Mouse (Mus musculus): ENCODE results near the gene Atg7.
A peak's percentile ranks its signal among the peaks of the same experiment; 100 is the strongest.
"Not testable (repeated sequence)": the region's sequence is repeated elsewhere in the genome, so short reads cannot be mapped to it uniquely, and the experiment has no call there.

Gene Atg7

DNA sequence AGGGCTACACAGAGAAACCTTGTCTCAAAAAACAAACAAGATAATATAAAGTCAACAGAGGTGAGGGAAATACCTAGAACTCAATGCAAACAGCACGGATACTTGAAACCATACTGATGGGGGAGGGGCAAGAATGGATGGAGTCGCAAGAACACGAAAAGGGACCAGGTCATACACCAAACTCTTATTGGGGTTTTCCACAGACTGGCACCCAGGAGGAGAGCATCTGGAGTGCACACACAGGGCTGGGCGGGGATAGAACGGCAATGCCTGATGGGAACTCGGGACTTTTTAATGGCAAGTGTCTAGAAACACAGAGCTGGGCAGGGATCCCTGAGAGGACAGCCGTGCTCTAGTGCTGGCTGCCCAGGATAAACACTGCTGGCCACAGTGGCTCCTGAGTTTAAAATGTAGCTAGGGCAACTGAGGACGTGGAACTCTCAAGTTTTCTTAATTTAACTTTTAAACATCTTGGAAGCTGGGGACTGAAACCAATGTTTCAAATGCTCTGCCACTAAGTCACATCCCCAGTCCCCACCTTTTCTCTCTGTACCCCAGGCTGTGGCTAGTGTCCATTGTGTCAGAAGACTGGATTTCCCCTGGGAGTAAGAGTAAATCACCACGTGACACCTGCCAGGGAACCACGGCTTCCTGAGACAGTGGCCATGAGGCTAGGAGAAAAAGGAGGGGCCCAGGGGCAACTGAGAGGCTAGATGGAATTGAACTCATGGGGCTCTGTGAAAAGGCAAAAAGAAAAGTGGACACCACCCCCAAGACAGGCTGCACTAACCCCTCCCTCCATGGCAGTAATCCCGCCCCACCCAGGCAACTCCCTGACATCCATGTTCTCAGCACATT lies 243.8 kb downstream of the Atg7 start:
- no peak for DNase-seq

DNA sequence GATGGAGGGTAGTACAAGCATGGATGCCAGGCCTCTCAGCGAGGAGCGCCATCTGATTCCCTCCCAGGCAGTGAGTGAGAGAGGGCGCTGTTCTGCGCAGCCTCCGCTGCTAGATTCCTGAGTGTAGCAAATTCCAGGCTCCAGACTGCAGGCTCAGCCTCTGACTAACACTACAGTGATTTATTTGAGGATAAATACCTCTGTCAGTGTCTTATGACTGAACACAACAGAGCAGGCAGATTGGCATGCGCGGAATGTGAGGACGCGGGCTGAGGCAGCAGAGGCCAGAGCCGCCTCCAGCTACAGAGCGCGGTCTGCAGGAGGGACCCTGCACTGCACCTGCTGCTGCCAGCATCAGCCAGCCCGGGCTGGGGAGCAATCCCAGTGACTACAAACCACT lies 246.0 kb downstream of the Atg7 start:
- DNase-seq, result peak; percentile 87 to 93

DNA sequence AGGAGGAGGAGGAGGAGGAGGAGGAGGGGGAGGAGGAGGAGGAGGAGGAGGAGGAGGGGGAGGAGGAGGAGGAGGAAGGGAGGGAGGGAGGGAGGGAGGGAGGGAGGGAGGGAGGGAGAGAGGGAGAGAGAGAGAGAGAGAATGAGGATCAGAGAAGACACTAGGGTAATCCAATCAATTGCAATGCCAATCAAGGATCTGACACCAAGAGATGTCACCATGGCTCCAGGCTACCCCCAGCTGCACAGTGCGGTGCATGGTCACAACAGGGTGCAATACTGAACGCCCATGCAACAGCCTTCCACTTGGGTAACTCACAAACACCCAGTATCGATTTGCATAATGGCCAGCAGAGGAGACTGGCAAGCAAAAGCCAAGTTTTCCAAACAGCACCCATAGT lies 247.1 kb downstream of the Atg7 start:
- not testable (repeated sequence) for DNase-seq

DNA sequence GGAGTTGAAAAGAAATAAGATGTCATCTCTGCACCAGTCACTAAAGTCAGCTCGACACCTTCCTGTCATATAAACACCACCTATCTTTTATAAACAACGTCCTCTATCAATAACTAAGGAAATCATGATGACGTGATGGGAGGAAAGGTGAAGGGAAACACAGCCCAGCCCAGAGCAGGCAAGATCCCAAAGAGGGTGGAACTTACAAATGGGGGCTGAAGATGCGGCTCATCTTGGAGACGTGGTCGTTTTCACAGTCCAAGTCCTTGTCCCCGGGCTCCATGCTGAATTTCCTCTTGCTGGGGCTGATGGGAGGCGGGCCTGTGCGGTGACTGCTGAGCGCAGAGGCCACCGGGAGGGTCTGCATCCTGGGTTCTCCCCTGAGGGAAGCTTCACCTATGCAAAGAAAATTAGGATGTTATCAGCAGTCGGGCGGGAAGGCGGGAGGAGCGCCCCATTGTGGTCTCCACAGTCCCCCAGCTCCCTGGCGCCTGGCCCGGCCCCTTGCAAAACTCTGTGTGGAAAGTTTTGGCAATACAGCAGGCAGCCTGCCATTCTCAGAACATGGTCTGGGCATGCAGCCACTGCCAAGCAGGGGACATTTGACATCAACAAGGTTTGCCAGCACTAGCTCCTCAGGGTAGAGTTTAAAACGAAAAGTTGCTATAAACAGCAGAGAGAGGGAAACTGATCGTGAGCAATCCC lies 247.7 kb downstream of the Atg7 start:
- peak; percentile 74 to 81 for DNase-seq

DNA sequence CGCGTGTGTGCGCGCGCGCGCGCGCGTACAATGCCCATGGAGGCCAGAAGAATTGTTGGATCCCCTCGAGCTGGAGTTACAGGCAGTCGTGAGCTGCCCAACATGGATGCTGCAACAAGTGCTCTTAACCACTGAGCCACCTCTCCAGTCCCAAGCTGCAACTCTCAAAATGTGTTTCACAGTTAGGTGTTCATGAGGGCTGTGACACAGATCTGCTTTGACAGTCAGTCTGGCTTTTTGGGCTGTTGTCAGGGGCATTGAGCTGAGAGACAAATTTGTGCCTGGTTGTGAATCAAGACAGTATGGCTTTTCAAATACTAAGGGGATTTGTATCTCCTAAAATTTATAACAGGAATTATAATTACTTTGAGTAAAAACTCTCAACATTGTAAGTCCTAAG lies 248.4 kb downstream of the Atg7 start:
- no peak for DNase-seq

DNA sequence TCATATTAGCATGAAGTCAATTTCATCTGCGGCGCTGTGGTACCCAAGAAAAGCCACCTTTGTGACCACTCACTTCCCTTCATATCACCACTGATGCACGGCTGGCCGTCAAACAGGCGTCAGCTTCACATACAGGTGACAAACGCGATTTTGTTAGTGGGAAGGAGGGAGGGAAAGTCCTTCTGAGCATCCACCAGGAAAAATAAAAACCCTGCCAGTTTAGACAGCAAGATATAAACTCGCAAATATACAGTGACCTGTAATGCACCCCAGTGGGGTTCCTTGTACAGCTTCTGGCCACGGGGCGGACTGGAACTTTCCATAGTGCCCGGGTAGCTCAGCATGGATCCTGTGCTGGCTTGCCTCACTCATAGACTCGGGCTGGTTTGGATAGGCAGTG lies 248.9 kb downstream of the Atg7 start:
- DNase-seq, result no peak

DNA sequence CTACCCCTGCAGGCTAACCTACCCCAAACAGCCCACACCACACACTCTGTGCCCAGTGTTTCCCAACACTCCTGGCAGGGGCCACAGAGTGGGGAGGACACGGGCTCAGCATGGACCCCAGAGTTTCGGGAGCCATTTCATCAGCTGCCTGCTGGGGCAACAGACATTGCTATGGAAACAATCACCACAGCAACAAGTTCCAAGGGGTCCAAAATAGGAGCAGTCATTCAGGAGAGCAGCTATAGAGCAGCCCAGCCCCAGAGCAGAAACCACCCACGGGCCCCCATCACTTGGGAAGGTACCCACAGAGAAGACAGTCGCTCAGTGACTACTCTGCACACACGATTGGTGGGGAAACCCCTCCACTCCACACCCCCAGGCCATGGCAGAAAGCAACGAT lies 249.5 kb downstream of the Atg7 start:
- DNase-seq, result no peak

DNA sequence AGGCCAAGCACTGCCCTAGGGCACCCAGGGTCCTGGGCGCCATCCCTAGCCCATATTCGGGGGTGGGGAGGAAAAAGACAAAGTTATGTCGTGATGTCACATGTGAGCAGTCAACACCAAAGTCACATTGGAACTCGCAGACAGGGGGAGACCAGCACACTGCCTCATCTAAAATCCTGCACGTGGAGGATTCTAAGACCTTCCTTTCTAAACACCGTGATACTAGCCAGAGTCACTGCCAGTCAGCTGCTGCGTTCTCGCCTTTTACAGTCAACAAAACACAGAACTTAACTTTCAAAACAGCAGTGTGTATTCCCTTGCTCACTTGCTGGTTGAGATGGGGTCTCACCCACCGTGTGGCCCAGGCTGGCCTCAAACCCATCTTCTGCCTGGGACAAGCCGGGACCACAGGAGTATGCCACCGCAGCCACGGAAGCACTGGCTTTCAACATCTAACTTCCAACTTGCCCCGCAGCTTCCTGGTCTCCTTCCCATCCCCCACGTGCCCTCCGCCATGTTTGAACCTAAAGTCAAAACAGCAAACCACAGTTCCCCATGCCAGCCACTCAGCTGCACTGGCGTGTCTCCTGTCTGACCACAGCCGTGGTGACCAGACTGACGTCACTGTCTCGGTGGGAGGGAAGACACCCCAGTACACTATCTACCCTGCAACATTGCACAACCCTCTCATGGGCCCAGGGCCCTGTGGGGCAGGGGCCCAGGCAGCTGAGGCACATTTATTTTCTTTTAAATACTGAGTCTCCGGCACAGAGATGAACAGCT lies 250.7 kb downstream of the Atg7 start:
- DNase-seq, result peak in 1 of 2 experiments; percentile 50

DNA sequence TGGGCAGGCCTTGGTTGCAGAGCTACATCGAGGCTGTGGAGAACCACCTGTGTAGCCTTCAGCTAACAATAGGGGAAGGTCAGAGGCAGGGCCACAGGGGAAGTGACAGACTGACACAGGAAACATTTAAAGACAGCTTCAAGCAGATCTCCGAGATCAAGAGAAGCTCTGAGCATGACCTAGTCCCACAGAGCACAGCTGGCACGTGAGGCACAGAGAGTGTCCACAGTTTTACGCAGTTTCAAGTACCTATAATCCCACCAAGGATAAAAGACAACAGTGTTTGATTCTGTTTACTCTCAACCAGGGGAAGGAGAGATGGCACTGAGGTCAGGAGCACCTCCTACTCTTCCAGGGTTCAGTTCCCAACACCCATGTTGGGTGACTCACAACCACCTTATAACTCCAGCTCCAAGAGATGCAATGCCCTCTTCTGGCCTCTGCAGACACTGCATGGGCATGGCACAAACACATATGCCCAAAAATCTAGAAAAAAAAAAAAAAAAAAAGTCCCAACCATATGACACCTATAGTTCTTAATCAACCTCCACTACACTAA lies 251.7 kb downstream of the Atg7 start:
- peak in 1 of 2 experiments; percentile 30 for DNase-seq

DNA sequence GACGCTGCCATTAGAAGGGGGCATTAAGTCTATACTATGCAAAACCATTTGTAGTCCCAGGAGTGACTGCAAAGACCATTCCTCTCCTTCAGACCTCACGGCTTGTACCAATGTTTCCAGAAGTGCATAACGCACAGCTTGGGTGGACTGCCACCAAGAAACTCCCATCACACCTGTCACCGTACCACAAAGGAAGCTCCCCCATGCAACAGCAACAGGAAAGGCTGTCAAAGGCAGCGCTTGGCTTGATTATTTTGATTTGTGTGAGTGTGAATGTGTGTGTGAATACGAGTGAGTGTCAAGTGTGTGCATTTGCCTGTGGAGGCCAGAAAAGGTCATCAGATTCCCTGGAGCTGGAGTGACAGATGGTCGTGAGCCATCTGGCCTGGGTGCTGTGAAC lies 252.3 kb downstream of the Atg7 start:
- DNase-seq, result no peak

DNA sequence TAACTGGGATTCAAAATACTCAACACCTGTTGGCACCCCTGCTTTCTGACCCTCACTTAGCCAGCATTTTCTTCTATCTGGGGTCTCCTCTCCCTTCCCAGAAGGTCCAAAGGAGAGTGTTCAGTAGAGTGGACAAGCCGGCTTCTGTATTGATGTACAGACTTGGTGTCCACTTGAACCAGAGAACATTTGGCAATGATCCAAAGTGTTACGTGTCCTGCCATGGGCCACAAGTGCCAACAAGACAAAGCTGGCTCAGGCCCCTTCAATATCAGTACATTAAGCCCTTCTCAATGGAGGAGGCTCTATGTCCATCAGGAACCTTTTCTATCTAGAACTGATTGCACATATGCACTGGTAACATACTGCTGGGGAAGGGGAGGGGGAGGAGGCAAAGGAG lies 253.4 kb downstream of the Atg7 start:
- DNase-seq, result no peak

DNA sequence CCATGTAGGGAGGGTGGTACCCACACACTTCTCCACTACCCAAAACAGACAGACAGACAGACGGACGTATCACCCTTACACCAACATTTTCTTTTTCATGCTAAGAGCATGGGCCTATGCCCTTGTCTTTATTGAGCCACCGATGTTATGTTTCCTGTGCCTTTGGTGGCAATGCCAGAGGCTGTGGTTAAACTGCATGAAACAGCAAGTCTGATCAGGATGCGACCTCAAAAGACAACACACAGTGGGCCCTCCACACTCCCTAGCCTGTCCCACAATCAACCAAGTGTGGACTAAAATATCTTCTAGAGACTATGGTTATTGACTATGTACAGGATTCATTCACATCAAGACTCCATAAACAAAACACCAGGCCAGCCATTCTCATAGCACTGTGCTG lies 256.1 kb downstream of the Atg7 start:
- no peak for DNase-seq

DNA sequence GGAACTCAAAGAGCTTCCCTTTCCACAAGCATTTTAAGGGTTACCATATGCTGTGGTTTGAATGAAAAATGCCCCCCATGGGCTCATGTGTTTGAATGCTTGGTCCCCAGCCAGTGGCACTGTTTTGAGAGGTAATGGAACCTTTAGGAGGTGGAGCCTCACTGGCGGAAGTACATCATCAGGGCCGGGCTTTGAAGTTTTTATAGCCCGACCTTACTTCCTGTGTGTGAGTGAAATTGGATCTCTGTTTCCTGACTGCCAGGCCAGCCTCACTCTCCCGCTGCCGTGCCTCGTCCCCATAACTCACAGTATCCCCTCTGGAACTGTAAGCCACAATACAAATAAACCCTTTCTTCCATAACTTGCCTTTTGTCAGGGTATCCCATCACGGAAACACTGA lies 256.8 kb downstream of the Atg7 start:
- DNase-seq, result peak in 1 of 2 experiments; percentile 57

DNA sequence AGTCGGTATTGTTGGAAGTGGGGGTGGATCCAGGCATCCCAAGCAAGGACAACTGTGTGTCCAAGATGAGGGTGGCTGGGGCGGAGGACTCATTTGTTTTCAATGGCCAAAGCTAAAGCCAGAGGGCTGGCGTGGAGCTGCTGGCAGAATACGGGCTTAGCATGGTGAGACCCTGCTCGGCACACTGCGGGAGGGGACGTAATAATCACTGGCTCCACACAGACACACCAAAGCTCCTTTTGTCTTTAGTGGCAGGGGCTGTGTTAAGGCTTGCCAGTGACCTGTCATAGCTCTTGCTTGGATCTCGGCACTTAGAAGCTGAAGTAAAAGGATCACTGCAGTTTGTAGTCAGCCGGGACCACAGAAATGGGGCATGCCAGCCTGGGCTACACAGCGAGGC lies 257.3 kb downstream of the Atg7 start:
- DNase-seq, result no peak

DNA sequence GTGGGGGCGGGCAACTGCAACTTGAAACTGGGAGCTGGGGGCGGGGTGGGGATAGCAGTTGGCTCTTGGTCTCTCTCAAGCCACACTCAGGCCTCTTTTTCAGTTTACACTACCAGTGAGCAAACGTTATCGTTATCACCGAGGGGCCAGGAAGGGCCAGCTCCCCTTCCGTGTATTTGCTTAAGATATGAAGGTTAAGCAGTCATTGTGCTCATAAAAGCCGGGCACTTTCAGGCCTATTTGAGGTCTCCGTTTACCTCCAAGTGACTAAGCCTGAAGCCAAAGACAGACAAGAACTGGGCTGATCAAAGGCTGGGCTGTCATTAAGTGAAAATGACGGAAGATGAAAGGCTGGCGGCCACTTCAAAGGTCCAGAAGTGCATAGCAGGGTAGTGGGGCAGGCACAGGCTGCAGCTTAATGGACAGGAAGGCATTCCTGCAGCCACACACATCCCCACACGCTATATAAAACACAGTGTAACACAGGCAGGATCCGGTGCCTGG lies 258.5 kb downstream of the Atg7 start:
- peak; percentile 57 to 70 for DNase-seq

DNA sequence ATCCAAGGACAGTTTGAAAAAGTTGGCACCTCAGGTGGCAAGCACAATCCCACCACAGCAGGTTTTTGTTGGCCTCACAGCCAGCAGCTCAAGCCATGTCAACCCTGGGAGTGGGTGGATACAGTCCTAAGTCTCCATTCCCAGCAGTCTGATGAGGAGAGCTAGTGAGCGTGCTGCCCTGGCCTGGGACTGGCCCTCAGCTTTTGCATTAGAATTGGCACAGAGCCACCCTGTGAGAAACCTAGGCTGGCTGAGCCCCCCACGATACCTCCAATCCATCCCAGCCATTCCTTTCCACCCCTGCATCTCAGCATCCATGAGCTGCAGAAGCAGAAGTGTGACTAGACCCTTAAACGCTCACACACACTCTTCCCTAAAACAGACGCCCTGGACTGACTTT lies 259.0 kb downstream of the Atg7 start:
- DNase-seq, result no peak

DNA sequence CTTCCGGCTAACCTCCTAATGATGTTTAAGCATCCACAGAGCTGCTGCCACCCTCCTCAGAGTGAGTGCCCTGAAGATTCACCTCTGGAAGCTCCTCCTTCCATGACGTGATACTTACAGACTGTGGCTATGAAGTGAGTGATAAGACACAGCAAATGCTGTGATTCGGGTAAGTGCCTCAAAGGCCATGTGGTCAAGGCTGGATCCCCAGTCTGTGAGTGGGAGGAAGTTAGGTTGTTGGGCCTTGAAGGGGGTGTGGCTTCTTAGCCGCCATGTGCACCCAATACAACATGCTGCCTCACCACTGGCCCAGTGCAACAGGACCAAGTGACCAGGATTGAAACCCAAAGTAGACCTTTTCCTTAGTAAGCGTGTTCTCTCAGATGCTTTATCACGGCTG lies 261.3 kb downstream of the Atg7 start:
- DNase-seq, result no peak

DNA sequence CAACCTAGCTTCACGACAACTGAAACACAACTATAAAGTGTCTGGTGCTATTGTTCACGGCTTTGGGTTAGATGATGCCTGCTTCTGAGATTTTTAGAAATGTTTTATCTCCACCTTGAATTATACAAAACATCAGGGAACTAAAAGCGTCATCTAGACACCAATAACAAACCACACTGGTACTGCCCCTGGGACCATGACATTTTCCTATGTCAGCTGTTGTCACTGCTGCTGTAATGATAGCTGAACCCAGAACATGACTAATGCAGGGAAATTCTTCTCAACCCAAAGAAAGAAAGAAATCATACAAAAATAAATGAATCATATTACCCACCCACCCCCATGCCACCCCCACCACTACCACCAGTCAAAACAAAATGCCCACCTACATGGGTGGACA lies 261.9 kb downstream of the Atg7 start:
- no peak for DNase-seq

DNA sequence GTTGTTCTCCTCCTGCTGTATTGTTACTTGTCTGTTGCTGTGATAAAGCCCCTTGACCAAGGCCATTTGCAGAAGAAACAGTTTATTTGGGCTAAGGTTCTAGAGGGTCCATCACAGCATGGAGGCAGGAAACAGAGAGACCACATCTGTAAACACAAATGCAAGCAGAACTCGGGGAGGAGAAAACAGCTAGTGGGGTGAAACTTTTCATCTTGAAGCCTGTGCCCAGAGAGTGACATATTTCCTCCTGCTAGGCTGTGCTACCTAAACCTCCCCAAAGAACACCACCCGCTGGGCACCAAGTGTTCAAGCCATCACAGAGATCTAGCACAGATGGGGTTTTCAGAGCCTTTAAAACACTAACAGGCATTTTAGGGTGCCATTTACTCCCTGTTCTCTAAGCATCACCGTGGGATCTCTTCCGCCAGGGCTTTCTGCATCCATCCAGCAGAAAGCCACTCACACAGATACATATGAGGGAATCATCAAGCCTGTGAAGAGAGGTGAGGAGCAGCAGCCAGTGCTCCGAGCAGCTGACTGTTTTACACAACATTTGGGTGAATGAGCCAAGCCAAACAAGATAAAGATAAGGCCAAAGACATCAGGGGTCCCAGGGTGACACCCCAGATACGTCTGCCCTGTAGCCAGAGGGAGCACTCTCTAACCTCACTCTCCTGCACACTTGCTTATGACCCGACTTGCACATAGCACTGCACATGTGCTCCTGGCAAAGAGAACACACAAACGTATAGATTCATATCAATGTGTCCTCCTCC lies 262.5 kb downstream of the Atg7 start:
- no peak for DNase-seq

DNA sequence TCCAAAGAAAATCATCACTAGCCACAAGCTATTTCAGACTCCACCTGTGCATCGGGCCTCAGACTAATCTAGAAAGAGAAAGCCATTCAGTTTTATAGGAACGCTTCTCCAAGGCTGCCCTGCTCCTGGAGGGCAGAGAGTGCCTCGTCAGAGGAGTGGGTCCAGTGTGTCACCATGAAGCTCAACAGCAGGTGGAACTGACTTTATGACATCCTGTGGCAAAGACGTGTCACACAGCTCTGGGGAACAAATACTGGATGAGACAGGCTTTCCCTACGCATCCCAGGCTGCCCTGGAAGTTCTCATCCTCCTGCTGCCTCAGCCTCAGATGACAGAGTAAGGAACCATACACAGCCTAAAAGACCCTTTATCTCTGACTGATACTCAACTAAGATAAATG lies 263.3 kb downstream of the Atg7 start:
- no peak for DNase-seq

DNA sequence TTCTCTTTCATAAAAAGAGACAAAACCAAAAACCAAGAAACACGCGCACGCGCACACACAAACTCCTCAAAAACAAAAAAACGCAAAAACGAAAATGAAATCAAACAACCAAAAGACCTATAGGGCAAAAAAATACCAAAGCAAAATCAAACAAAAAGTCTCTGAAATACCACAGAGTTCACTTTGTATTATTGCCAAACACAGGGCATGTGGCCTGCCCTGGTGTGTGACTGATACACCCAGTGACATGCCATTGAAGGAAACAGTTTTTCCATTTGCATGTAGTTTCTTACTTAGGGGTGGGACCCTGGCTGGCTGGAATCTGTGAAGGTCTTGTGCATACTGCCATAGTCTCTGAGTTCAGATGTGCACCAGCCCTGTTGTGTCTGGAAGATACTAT lies 264.6 kb downstream of the Atg7 start:
- no peak for DNase-seq

DNA sequence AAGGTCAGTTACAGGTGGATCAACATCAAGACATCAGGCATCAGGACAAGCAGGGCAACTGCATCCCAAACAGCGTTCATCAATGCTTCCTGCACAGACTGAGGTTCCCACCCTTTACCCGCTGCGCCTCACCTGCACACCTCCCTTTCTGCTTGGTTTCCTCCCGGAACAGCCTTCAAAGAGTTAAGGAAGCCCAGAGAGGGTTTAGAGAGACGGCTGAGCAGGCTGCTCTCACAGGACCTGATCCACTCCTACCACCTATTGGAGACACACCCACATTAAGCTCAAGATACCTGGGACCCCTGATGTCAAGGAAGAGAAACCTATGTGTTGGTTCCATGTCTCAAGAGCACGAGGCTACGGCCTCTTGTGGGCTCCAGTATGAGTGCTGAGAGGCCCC lies 266.9 kb downstream of the Atg7 start:
- no peak for DNase-seq

Data from kidney, postnatal 4 days (tissue).